Mouse (Mus musculus) monocyte, adult 5-6 weeks (primary cell): ENCODE results near the gene Lrrc8c. TPM values are rescaled to one million over a fixed set of nuclear protein-coding genes. Genes with fewer than 3 reads are reported as not detected.

Experiments
- ATAC-seq: fragments of 153-309, 156-312 bp; replicated peaks from 2 replicates; pipeline ENCODE4 v1.8.0; 2017; ENCODE audit warnings: mild to moderate bottlenecking; ENCODE audit not compliant: low TSS enrichment, insufficient number of reproducible peaks, severe bottlenecking, poor library complexity, low FRiP score
- total RNA-seq: library from RNA; stranded (forward); fragments of 200-1000, 200-491, 200-594 nt; gene quantifications from 3 replicates; pipeline ENCODE4 v1.2.3, GENCODE M21; 2017

Lrrc8c gene
- total RNA-seq, 1 experiment from 2014 or later: 18.1 TPM

GRCm38 (mm10) chr5:105499396-105499795 is 19.8 kb upstream of the Lrrc8c start:
- no peak for ATAC-seq

GRCm38 (mm10) chr5:105500132-105501121 is 18.8 kb upstream of the Lrrc8c start:
- ATAC-seq: peak; percentile 29

GRCm38 (mm10) chr5:105501136-105501535 is 18.1 kb upstream of the Lrrc8c start:
- ATAC-seq: no peak

GRCm38 (mm10) chr5:105508813-105509212 is 10.4 kb upstream of the Lrrc8c start:
- ATAC-seq: no peak

GRCm38 (mm10) chr5:105512297-105512696 is 6.9 kb upstream of the Lrrc8c start:
- no peak for ATAC-seq

- no peak for ATAC-seq
Observed at GRCm38 (mm10) chr5:105515532-105515931, 3.7 kb upstream of the Lrrc8c start.

- no peak for ATAC-seq
Observed at GRCm38 (mm10) chr5:105516290-105516689, 2.9 kb upstream of the Lrrc8c start.

- no peak for ATAC-seq
Observed at GRCm38 (mm10) chr5:105517992-105518625, 1.1 kb upstream of the Lrrc8c start.

GRCm38 (mm10) chr5:105518626-105519095 is 527 bp upstream of the Lrrc8c start:
- ATAC-seq: peak; percentile 4; the same call in 1 of the 2 replicates

- no peak for ATAC-seq
Observed at GRCm38 (mm10) chr5:105519976-105520300, 750 bp downstream of the Lrrc8c start.

GRCm38 (mm10) chr5:105520442-105520965 is 1.3 kb downstream of the Lrrc8c start:
- no peak for ATAC-seq

GRCm38 (mm10) chr5:105523452-105523851 is 4.3 kb downstream of the Lrrc8c start:
- ATAC-seq: no peak

- ATAC-seq: no peak
Observed at GRCm38 (mm10) chr5:105525004-105525403, 5.8 kb downstream of the Lrrc8c start.

- no peak for ATAC-seq
Observed at GRCm38 (mm10) chr5:105526107-105526645, 7.0 kb downstream of the Lrrc8c start.

- ATAC-seq: no peak
Observed at GRCm38 (mm10) chr5:105526766-105527165, 7.6 kb downstream of the Lrrc8c start.

GRCm38 (mm10) chr5:105527477-105528331 is 8.5 kb downstream of the Lrrc8c start:
- ATAC-seq: no peak

GRCm38 (mm10) chr5:105530576-105530975 is 11.4 kb downstream of the Lrrc8c start:
- ATAC-seq: no peak

- no peak for ATAC-seq
Observed at GRCm38 (mm10) chr5:105535186-105535585, 16.0 kb downstream of the Lrrc8c start.
